Mouse (Mus musculus): ENCODE measurements around the gene Lrp1.
A peak's percentile ranks its signal among the peaks of the same experiment; 100 is the strongest.

The Lrp1 gene

GRCm38 (mm10) chr10:127557397-127557796 is 63.6 kb downstream of the Lrp1 start:
- DNase-seq (ENCODE audit: low read depth, low spot score), result peak; percentile 70

- peak; percentile 88 for DNase-seq (ENCODE audit: low read depth, low spot score)
Observed at GRCm38 (mm10) chr10:127555703-127556102, 65.2 kb downstream of the Lrp1 start.

- DNase-seq (ENCODE audit: low read depth, low spot score), result no peak
Observed at GRCm38 (mm10) chr10:127549892-127550291, 71.1 kb downstream of the Lrp1 start.

GRCm38 (mm10) chr10:127548236-127548635 is 72.7 kb downstream of the Lrp1 start:
- no peak for DNase-seq (ENCODE audit: low read depth, low spot score)

- no peak for DNase-seq (ENCODE audit: low read depth, low spot score)
Observed at GRCm38 (mm10) chr10:127546505-127546904, 74.4 kb downstream of the Lrp1 start.

- no peak for DNase-seq (ENCODE audit: low read depth, low spot score)
Observed at GRCm38 (mm10) chr10:127544375-127544774, 76.6 kb downstream of the Lrp1 start.

GRCm38 (mm10) chr10:127543916-127544315 is 77.0 kb downstream of the Lrp1 start:
- DNase-seq (ENCODE audit: low read depth, low spot score), result no peak

- no peak for DNase-seq (ENCODE audit: low read depth, low spot score)
Observed at GRCm38 (mm10) chr10:127542720-127543119, 78.2 kb downstream of the Lrp1 start.

- DNase-seq (ENCODE audit: low read depth, low spot score), result no peak
Observed at GRCm38 (mm10) chr10:127542084-127542483, 78.9 kb downstream of the Lrp1 start.

GRCm38 (mm10) chr10:127541510-127541909 is 79.4 kb downstream of the Lrp1 start:
- DNase-seq (ENCODE audit: low read depth, low spot score), result no peak

- peak; percentile 82 for DNase-seq (ENCODE audit: low read depth, low spot score)
Observed at GRCm38 (mm10) chr10:127537854-127538583, 82.9 kb downstream of the Lrp1 start.

GRCm38 (mm10) chr10:127536586-127537314 is 84.2 kb downstream of the Lrp1 start:
- peak; percentile 79 for DNase-seq (ENCODE audit: low read depth, low spot score)

- no peak for DNase-seq (ENCODE audit: low read depth, low spot score)
Observed at GRCm38 (mm10) chr10:127534929-127535384, 86.0 kb downstream of the Lrp1 start.

GRCm38 (mm10) chr10:127534036-127534928 is 86.7 kb downstream of the Lrp1 start, which contains the start of gene Nxph4:
Gene Nxph4 (minus strand): TSS chr10:127534559.
- peak; percentile 63 for DNase-seq (ENCODE audit: low read depth, low spot score)

- no peak for DNase-seq (ENCODE audit: low read depth, low spot score)
Observed at GRCm38 (mm10) chr10:127531548-127531947, 89.4 kb downstream of the Lrp1 start.

GRCm38 (mm10) chr10:127530945-127531344 is 90.0 kb downstream of the Lrp1 start:
- no peak for DNase-seq (ENCODE audit: low read depth, low spot score)

GRCm38 (mm10) chr10:127527481-127527880 is 93.5 kb downstream of the Lrp1 start:
- DNase-seq (ENCODE audit: low read depth, low spot score), result no peak

GRCm38 (mm10) chr10:127526681-127527080 is 94.3 kb downstream of the Lrp1 start:
- DNase-seq (ENCODE audit: low read depth, low spot score), result peak; percentile 59

- peak; percentile 31 for DNase-seq (ENCODE audit: low read depth, low spot score)
Observed at GRCm38 (mm10) chr10:127526048-127526447, 94.9 kb downstream of the Lrp1 start.

- no peak for DNase-seq (ENCODE audit: low read depth, low spot score)
Observed at GRCm38 (mm10) chr10:127524646-127525255, 96.2 kb downstream of the Lrp1 start.

GRCm38 (mm10) chr10:127522088-127522581 is 98.8 kb downstream of the Lrp1 start, which contains the start of gene Shmt2:
Gene Shmt2 (minus strand): TSS chr10:127522444.
- DNase-seq (ENCODE audit: low read depth, low spot score), result peak; percentile 96
